Mouse (Mus musculus): Measurements from ENCODE around the gene Kcna7.
"Not testable (repeated sequence)": the region's sequence is repeated elsewhere in the genome, so short reads cannot be mapped to it uniquely, and the experiment has no call there.

The Kcna7 gene

GRCm38 (mm10) chr7:45405091-45406075 lies at the start of gene Kcna7:
Gene Kcna7 (plus strand): TSS chr7:45405653.
- peak; percentile 66 for DNase-seq (ENCODE audit: low read depth, low spot score)

- no peak for DNase-seq (ENCODE audit: low read depth, low spot score)
Measured at GRCm38 (mm10) chr7:45356087-45356486, 49.4 kb upstream of the Kcna7 start.

GRCm38 (mm10) chr7:45359081-45359480 lies 46.4 kb upstream of the Kcna7 start:
- DNase-seq (ENCODE audit: low read depth, low spot score): not testable (repeated sequence)

- peak; percentile 73 for DNase-seq (ENCODE audit: low read depth, low spot score)
Measured at GRCm38 (mm10) chr7:45360404-45361125, 44.9 kb upstream of the Kcna7 start.

- DNase-seq (ENCODE audit: low read depth, low spot score): peak; percentile 100
Measured at GRCm38 (mm10) chr7:45361243-45361804, 44.1 kb upstream of the Kcna7 start.

- DNase-seq (ENCODE audit: low read depth, low spot score): peak; percentile 91
Measured at GRCm38 (mm10) chr7:45362801-45363200, 42.7 kb upstream of the Kcna7 start.

GRCm38 (mm10) chr7:45363983-45364382 lies 41.5 kb upstream of the Kcna7 start:
- no peak for DNase-seq (ENCODE audit: low read depth, low spot score)

- no peak for DNase-seq (ENCODE audit: low read depth, low spot score)
Measured at GRCm38 (mm10) chr7:45365742-45366651, 39.5 kb upstream of the Kcna7 start.

- DNase-seq (ENCODE audit: low read depth, low spot score): no peak
Measured at GRCm38 (mm10) chr7:45366652-45367019, 38.8 kb upstream of the Kcna7 start, which contains the start of gene Ppfia3. Gene Ppfia3 (minus strand): TSS chr7:45367019.

GRCm38 (mm10) chr7:45367020-45367880 lies 38.2 kb upstream of the Kcna7 start:
- DNase-seq (ENCODE audit: low read depth, low spot score): peak; percentile 98

GRCm38 (mm10) chr7:45368178-45368577 lies 37.3 kb upstream of the Kcna7 start:
- no peak for DNase-seq (ENCODE audit: low read depth, low spot score)

GRCm38 (mm10) chr7:45369022-45369745 lies 36.3 kb upstream of the Kcna7 start:
- DNase-seq (ENCODE audit: low read depth, low spot score): no peak

GRCm38 (mm10) chr7:45369836-45370474 lies 35.5 kb upstream of the Kcna7 start:
- DNase-seq (ENCODE audit: low read depth, low spot score): no peak

GRCm38 (mm10) chr7:45370475-45371311 lies 34.8 kb upstream of the Kcna7 start, which contains the start of gene Lin7b:
Gene Lin7b (minus strand): TSS chr7:45370583.
- DNase-seq (ENCODE audit: low read depth, low spot score): peak; percentile 96

- no peak for DNase-seq (ENCODE audit: low read depth, low spot score)
Measured at GRCm38 (mm10) chr7:45372371-45372770, 33.1 kb upstream of the Kcna7 start.

GRCm38 (mm10) chr7:45374620-45375019 lies 30.8 kb upstream of the Kcna7 start:
- no peak for DNase-seq (ENCODE audit: low read depth, low spot score)

- DNase-seq (ENCODE audit: low read depth, low spot score): no peak
Measured at GRCm38 (mm10) chr7:45376057-45376456, 29.4 kb upstream of the Kcna7 start.

- peak; percentile 68 for DNase-seq (ENCODE audit: low read depth, low spot score)
Measured at GRCm38 (mm10) chr7:45386077-45386476, 19.4 kb upstream of the Kcna7 start.

Data from ES-CJ7 (cell line).